Mouse (Mus musculus): ENCODE measurements around the gene Psma5. TPM values are rescaled to one million over a fixed set of nuclear protein-coding genes. Genes with fewer than 3 reads are reported as not detected.
A peak's percentile ranks its signal among the peaks of the same experiment; 100 is the strongest.
"Not testable (repeated sequence)": the region's sequence is repeated elsewhere in the genome, so short reads cannot be mapped to it uniquely, and the experiment has no call there.

Gene Psma5
- 10 to 100 TPM; 77.2 to 80.1 TPM for total RNA-seq (2021)
- long read RNA-seq, experiment 1, transcript Psma5-201 (9 exons, 1,239 nt), result major isoform, 93 of 101 reads
- long read RNA-seq, experiment 1, partial matches to known transcripts, result 4 of 101 reads
- long read RNA-seq, experiment 1, other reads (novel, unspliced or antisense), result 4 of 101 reads
- long read RNA-seq, experiment 2, transcript Psma5-201 (9 exons, 1,239 nt), result major isoform, 202 of 226 reads
- long read RNA-seq, experiment 2, partial matches to known transcripts, result 21 of 226 reads
- long read RNA-seq, experiment 2, other reads (novel, unspliced or antisense), result 3 of 226 reads

- peak; percentile 89 to 97 for DNase-seq (ENCODE audit: low spot score in 2 of 2)
Observed at GRCm38 (mm10) chr3:108256719-108257637, at the start of gene Psma5. Psma5 (plus strand) TSS chr3:108256926.

GRCm38 (mm10) chr3:108209001-108209400 lies 47.7 kb upstream of the Psma5 start:
- DNase-seq (ENCODE audit: low spot score in 2 of 2), result no peak

DNA sequence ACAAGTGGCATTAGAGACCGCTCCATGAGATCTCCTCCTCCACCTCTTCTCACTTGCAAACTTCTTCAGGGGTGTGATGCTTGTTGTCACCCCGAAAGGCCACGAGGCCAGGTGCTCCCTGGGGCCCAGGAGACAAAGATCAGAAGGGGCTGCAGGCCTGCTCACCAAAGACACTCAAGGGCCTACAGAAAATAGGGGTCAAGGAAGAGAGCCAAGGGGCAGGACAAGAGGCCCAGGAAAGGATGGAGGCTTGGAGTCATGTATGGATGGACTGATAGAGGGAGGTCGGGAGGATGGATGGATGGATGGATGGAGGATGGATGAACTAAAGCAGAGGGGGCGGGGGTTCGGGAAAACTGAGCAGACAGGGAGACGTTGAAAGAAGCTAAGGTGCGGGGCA lies 47.2 kb upstream of the Psma5 start:
- no peak for DNase-seq (ENCODE audit: low spot score in 2 of 2)

DNA sequence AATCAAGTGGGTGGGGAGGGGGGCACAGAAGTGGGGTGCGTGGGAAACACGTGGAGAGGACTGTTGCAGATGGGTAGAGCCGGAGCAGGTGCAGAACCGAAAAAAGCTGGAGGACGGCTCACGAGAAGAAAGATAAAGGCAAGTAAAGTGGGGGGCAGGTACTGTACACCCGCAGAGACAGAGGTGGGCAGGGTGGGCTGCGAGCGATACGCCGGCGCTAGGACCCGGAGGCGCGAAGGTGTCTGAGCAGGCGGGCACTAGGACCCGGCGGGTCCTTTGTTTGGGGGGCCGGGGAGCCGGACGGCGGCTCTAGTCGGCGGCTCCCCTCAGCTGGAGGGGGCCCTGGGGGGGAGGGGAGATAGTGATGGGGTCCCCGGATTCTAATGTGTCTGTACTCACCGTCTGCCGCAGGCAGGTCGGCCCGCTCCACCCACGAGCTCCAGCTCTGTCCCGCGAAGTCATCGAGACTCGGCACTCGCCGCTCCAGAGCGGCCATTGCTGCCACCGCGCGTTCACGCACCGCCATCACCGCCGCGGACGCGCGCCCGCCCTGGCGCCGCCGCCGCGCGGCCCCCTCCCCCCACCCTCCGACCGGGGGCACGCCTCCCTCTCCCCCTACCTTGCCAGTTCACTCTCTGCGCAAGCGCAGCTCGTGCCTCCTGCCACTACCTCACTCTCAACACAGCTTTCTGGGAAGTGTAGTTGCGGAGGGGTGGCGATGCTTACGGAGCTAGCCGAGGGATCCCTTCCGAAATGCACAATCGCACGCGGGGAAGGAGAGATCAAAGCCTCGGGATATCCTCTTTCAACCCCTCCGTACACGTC lies 46.6 kb upstream of the Psma5 start:
- peak; percentile 96 for DNase-seq (ENCODE audit: low spot score in 2 of 2)

GRCm38 (mm10) chr3:108210771-108211139 lies 46.0 kb upstream of the Psma5 start, which contains the start of gene Atxn7l2:
Atxn7l2 (minus strand) TSS chr3:108210934.
- DNase-seq (ENCODE audit: low spot score in 2 of 2), result no peak

DNA sequence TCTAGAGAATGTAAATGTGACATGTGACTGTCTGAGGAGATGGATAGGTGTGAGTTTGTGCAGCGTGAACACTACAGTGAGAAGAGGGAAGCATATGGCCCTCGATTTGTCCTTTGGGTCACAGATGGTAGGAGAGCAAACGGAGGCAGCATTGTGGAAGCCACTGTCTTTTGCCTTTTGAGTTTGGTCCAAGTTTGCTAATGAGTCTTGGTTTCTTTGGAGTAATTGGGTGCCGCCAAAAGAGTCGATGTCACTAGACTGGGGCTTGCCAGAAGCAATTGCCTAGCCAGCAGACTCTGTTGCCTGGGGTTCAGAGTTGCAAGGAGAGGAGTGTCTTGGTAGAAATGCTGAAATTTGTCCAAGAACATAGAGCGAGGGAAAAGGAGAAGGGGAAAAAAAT lies 44.9 kb upstream of the Psma5 start:
- peak in 1 of 2 experiments; percentile 62 for DNase-seq (ENCODE audit: low spot score in 2 of 2)

DNA sequence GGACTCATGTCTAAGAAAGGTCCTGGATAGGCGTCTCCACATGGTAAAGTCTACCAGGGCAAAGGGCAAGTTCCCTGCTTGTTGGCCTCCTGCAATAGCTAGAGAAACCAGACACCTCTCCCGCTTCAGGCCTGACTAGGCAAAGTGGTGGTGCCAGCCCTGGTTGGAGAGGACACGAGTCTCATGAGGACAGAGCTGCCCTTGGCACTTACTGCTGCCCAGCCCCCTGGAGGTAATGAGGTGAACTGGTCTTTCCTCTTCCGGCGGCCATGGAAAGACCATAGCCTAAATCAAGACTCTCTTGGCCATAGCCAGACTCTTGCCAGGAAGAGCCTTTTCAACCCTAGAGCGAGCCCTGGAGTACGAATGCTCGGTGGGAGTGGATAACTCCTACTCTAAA lies 44.3 kb upstream of the Psma5 start:
- DNase-seq (ENCODE audit: low spot score in 2 of 2), result no peak

- no peak for DNase-seq (ENCODE audit: low spot score in 2 of 2)
Observed at GRCm38 (mm10) chr3:108214734-108215133, 42.0 kb upstream of the Psma5 start.

- DNase-seq (ENCODE audit: low spot score in 2 of 2), result no peak
Observed at GRCm38 (mm10) chr3:108220661-108221060, 36.1 kb upstream of the Psma5 start.

GRCm38 (mm10) chr3:108225711-108226557 lies 30.8 kb upstream of the Psma5 start:
- DNase-seq (ENCODE audit: low spot score in 2 of 2), result no peak

- DNase-seq (ENCODE audit: low spot score in 2 of 2), result no peak
Observed at GRCm38 (mm10) chr3:108226558-108227350, 30.0 kb upstream of the Psma5 start, which contains the start of gene Sypl2. Sypl2 (minus strand) TSS chr3:108226648.

DNA sequence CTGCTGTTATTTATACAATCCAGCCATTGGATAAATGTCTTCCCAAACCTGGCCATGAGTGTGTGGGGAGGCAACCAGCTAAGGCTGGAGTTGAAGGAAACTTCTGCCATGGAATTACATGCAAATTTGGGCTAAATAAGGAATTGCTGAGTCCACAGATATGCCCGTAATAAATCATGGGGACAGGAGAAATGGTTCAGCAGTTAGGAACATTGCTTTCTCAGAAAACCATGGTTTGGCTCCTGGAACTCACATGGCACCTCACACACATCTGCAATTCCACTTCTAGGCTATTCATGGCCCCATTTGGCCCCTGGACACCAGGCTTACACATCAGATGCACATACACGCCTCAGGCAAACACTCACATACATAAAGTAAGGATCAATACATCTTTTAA lies 29.2 kb upstream of the Psma5 start:
- DNase-seq (ENCODE audit: low spot score in 2 of 2), result no peak

GRCm38 (mm10) chr3:108231646-108232045 lies 25.1 kb upstream of the Psma5 start:
- DNase-seq (ENCODE audit: low spot score in 2 of 2), result no peak

DNA sequence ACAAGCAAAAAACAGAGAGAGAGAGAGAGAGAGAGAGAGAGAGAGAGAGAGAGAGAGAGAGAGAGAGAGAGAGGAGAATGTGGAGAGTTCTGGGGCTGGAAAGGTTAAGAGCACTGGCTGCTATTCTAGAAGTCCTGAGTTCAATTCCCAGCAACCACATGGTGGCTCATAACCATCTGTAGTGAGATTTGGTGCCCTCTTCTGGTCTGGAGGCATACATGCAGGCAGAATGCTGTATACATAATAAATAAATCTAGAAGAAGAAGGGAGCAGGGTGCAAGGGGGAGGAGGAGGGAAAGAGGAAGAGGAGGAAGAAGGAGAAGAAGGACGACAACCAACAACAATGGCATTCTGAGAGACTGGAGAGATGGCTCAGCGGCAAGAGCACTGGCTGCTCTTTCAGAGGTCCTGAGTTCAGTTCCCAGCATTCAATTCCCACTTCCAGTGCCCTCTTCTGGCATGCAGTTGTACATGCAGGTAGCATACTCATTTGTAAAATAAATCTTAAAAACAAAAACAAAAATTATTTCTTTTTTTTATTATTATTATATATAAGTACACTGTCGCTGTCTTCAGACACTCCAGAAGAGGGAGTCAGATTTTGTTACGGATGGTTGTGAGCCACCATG lies 19.1 kb upstream of the Psma5 start:
- DNase-seq (ENCODE audit: low spot score in 2 of 2), result not testable (repeated sequence)

- DNase-seq (ENCODE audit: low spot score in 2 of 2), result no peak
Observed at GRCm38 (mm10) chr3:108241243-108241839, 15.4 kb upstream of the Psma5 start.

DNA sequence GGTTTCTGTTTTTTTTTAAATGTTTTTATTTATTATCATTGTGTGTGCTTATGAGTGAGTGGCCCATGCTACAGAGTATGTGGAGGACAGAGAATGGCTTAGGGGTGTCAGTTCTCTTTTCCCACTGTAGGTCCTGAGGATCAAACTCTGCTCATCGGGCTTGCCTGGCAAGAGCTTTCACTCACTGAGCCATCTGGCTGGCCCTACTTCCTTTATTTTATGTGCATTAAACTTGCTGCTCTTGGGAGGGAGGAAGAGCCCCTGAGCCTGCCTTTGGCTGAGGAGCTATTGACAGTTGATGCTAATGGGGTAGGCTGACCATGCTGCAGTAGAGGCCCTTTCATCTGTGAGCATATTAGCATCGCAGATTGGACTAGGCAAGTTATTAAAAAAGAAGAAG lies 9.9 kb upstream of the Psma5 start:
- no peak for DNase-seq (ENCODE audit: low spot score in 2 of 2)

DNA sequence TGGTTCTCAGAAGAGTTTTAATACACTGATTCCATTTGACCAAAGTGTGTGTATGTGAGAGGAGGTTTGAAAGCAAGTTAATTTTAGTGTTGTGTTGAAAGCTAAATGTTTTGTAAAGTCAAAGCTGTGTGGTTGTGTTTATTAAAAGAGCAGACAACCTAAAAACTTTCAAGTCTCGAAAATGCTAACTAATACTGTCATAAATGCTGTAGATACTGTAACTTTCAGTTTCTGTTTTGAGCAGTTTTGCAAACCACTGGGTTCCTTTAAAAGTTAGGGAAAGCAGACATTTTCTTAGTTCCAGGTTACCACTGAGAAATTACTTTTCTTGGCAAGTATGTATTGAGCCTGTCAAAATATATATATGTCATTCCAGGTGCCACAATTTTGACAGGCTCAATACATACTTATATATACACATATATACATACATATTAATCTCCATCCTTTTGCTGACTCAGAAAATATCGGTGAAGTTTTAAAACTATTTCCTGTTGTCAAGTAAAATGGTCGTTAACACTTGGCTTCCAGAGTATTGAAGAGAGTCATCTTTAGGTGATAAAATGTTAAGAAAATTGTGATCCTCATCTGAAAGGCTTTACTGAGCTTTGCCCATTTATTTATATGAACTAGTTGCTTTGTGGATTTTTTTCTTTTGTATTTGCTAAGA lies 1.2 kb downstream of the Psma5 start:
- DNase-seq (ENCODE audit: low spot score in 2 of 2), result no peak

DNA sequence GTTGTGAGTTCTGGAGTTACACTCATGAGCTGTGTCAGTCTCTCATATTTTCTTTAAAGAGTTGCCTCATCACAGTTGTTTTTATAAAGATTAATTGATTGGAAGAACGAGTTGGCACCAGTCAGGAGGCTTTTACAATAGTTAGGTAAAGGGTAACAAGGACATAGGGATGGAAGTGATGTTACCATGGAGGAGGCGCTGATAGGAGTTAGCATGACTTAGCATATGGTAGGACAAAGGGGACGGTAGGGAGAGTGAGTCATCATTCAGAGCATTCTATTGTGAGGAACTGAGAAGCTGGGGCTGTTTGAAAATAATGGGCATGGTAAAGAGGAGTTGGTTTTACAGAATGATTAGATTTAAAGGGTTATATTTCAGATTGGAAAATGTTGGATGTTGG lies 2.6 kb downstream of the Psma5 start:
- no peak for DNase-seq (ENCODE audit: low spot score in 2 of 2)

Data from layer of hippocampus, postnatal 14 days (tissue).